15 mouse cellular contexts compared by ENCODE assay signal in genomic region chr12:116598123-116599005, GRCm38 (mm10).
DNase-seq lines count a peak whose midpoint lies in the region; ATAC-seq lines count a peak whose summit lies in the region.
"Had no signal": no experiment of that assay in that cellular context is flagged by ENCODE, and none has a peak within 500 bp of the region (broad histone marks: within the 10 kb centered on the region; RNA-seq: fewer than 3 reads in every experiment).

No protein-coding gene starts in this region.

- no peak overlapping the region for H3K4me3 ChIP-seq in neural tube, embryonic 13.5 days
- H3K4me3 ChIP-seq in midbrain, embryonic 15.5 days: no peak overlapping the region
- H3K4me3 ChIP-seq in limb, embryonic 10.5 days: no peak overlapping the region
- H3K4me3 ChIP-seq: myocyte had no signal

- peak; percentile 17; the same call in 1 of the 2 replicates for ATAC-seq in neural tube, embryonic 13.5 days (ENCODE audit: low read depth)
- ATAC-seq in midbrain, embryonic 15.5 days (replicated peaks): 0 out of 2 replicates have a peak, but pooled peaks have one; percentile 9

- intact Hi-C loops in heart, postnatal 10 days (cut with DNase I): no loop called here
- intact Hi-C loops in heart, postnatal 25 days (cut with DNase I): no loop called here

- no peaks in the 10 kb centered on the region for H3K27me3 ChIP-seq in neural tube, embryonic 13.5 days
- H3K27me3 ChIP-seq in midbrain, embryonic 15.5 days (replicated peaks): no peaks in the 10 kb centered on the region
- H3K27me3 ChIP-seq in limb, embryonic 10.5 days (ENCODE audit: low read depth, poor library complexity, severe bottlenecking): no peaks in the 10 kb centered on the region

- WGBS in neural tube, embryonic 13.5 days: 55% methylated on average over 8 of the region's 8 CpGs
- WGBS in midbrain, embryonic 15.5 days: 57% methylated on average over 8 of the region's 8 CpGs
- 77% methylated on average over 8 of the region's 8 CpGs for WGBS in limb, embryonic 10.5 days

- no peaks in the 10 kb centered on the region for H3K9me3 ChIP-seq in neural tube, embryonic 13.5 days
- H3K9me3 ChIP-seq in midbrain, embryonic 15.5 days: no peaks in the 10 kb centered on the region
- H3K9me3 ChIP-seq in limb, embryonic 10.5 days (replicated peaks): no peaks in the 10 kb centered on the region

- peak; percentile 23 to 44 for DNase-seq in heart, postnatal 10 days
- DNase-seq in heart, postnatal 25 days (ENCODE audit: low spot score): no peak
- no peak for DNase-seq in neural tube, embryonic 10.5 days (ENCODE audit: extremely low spot score, low spot score)
- DNase-seq in adrenal gland, postnatal 10 days: no peak
- no peak for DNase-seq in limb, embryonic 10.5 days (ENCODE audit: low spot score)
- DNase-seq: cerebellum, adult 18-20 months; embryo, embryonic 11 days; gastrocnemius, postnatal 10 days; kidney, postnatal 25 days; thymus, adult 2 months had no signal

- H3K36me3 ChIP-seq in neural tube, embryonic 13.5 days: no peaks in the 10 kb centered on the region
- H3K36me3 ChIP-seq in midbrain, embryonic 15.5 days (replicated peaks): no peaks in the 10 kb centered on the region
- no peaks in the 10 kb centered on the region for H3K36me3 ChIP-seq in limb, embryonic 10.5 days

- H3K27ac ChIP-seq in neural tube, embryonic 13.5 days (replicated peaks): peak overlapping the region; percentile 25; the same call in 1 of the 2 replicates
- peak overlapping the region; percentile 82 for H3K27ac ChIP-seq in midbrain, embryonic 15.5 days
- no peak overlapping the region for H3K27ac ChIP-seq in limb, embryonic 10.5 days
- H3K27ac ChIP-seq: liver, embryonic 14.5 days; macrophage had no signal

- H3K9ac ChIP-seq in neural tube, embryonic 13.5 days: no peak overlapping the region
- H3K9ac ChIP-seq in midbrain, embryonic 15.5 days: no peak overlapping the region
- H3K9ac ChIP-seq: liver, embryonic 14.5 days had no signal

- H3K4me2 ChIP-seq in neural tube, embryonic 13.5 days: no peak overlapping the region
- no peak overlapping the region for H3K4me2 ChIP-seq in midbrain, embryonic 15.5 days

- H3K4me1 ChIP-seq in neural tube, embryonic 13.5 days (replicated peaks): peaks cover 50% of the 10 kb centered on the region
- peaks cover 37% of the 10 kb centered on the region for H3K4me1 ChIP-seq in midbrain, embryonic 15.5 days
- H3K4me1 ChIP-seq in limb, embryonic 10.5 days: no peaks in the 10 kb centered on the region

Comparison
In these comparisons a context has a peak if more than half of its experiments do, and no peak if none do; other contexts are left out.
1. DNase-seq: peak in heart, postnatal 10 days (2 of 2); none in heart, postnatal 25 days (single experiment), neural tube, embryonic 10.5 days (single experiment), adrenal gland, postnatal 10 days (single experiment) and limb, embryonic 10.5 days (single experiment).